Mouse (Mus musculus) brain, adult 2 months (tissue): ENCODE measurements at regions not wholly inside any gene's neighbourhood (a gene's known extent, or its start where the extent isn't known, plus 50 kb on each side); places are given as distances from the start of the nearest gene placed in this dataset.
A peak's percentile ranks its signal among the peaks of the same experiment; 100 is the strongest.

Experiments used
- DNase-seq: peaks from one replicate; pipeline ENCODE4 v3.0.0; 2011; ENCODE audit warnings: low read depth, low spot score

- DNase-seq, result peak; percentile 92
These were observed 200.0 kb upstream of the Apob start for GRCm38 (mm10) chr12:7777220-7778055.

- peak; percentile 42 for DNase-seq
These were observed 199.4 kb upstream of the Apob start for GRCm38 (mm10) chr12:7778056-7778440.

- peak; percentile 85 for DNase-seq
These were observed 160.8 kb upstream of the Apob start for GRCm38 (mm10) chr12:7816616-7817015.

GRCm38 (mm10) chr12:7820006-7820704 is 157.3 kb upstream of the Apob start:
- no peak for DNase-seq

- no peak for DNase-seq
These were observed 156.7 kb upstream of the Apob start for GRCm38 (mm10) chr12:7820718-7821117.

- DNase-seq, result no peak
These were observed 141.7 kb upstream of the Apob start for GRCm38 (mm10) chr12:7835731-7836130.

GRCm38 (mm10) chr12:7853876-7854275 is 123.6 kb upstream of the Apob start:
- DNase-seq, result peak; percentile 65

- no peak for DNase-seq
These were observed 121.8 kb upstream of the Apob start for GRCm38 (mm10) chr12:7855683-7856082.

GRCm38 (mm10) chr12:7859533-7859932 is 117.9 kb upstream of the Apob start:
- no peak for DNase-seq

- peak; percentile 47 for DNase-seq
These were observed 107.4 kb upstream of the Apob start for GRCm38 (mm10) chr12:7870004-7870403.

- DNase-seq, result no peak
These were observed 107.0 kb upstream of the Apob start for GRCm38 (mm10) chr12:7870473-7870872.

- no peak for DNase-seq
These were observed 102.0 kb upstream of the Apob start for GRCm38 (mm10) chr12:7875454-7875853.

- DNase-seq, result no peak
These were observed 101.0 kb upstream of the Apob start for GRCm38 (mm10) chr12:7876302-7877063.

- no peak for DNase-seq
These were observed 98.7 kb upstream of the Apob start for GRCm38 (mm10) chr12:7878761-7879160.

GRCm38 (mm10) chr12:7896156-7896555 is 81.3 kb upstream of the Apob start:
- DNase-seq, result no peak

- DNase-seq, result peak; percentile 12
These were observed 72.1 kb upstream of the Apob start for GRCm38 (mm10) chr12:7905329-7905728.

GRCm38 (mm10) chr12:7906831-7907230 is 70.6 kb upstream of the Apob start:
- DNase-seq, result no peak

GRCm38 (mm10) chr12:7909746-7910360 is 67.6 kb upstream of the Apob start:
- peak; percentile 10 for DNase-seq

GRCm38 (mm10) chr12:7910509-7910908 is 66.9 kb upstream of the Apob start:
- DNase-seq, result no peak

- DNase-seq, result peak; percentile 41
These were observed 59.1 kb upstream of the Apob start for GRCm38 (mm10) chr12:7918385-7918784.

GRCm38 (mm10) chr12:7918967-7919708 is 58.3 kb upstream of the Apob start:
- DNase-seq, result no peak
